Mouse (Mus musculus): ENCODE data around the gene Plg. TPM values are rescaled to one million over a fixed set of nuclear protein-coding genes. Genes with fewer than 3 reads are reported as not detected.

Gene Plg
- total and polyA plus RNA-seq, 3 experiments = not detected

GRCm38 (mm10) chr17:12385049-12385794 is 6.8 kb downstream of the Plg start:
- Histone ChIP-seq H3K27me3 (replicated peaks) (peaks cover 5% of the 10 kb centered on the region), H3K4me3 (replicated peaks in 1 of 3; ENCODE audit: low read depth in 2 of 3, low read length in 2 of 3, poor library complexity in 1 of 3) (no peak overlapping the region), H3K4me2 (ENCODE audit: insufficient read depth, low read depth, poor library complexity, severe bottlenecking) (no peak overlapping the region), H3K9ac (ENCODE audit: insufficient read depth, low read depth) (no peak overlapping the region), H3K27ac (ENCODE audit: insufficient read depth, low read depth) (no peak overlapping the region), H3K79me2 (replicated peaks; ENCODE audit: control insufficient read depth, extremely low read depth, insufficient read depth, poor library complexity, severe bottlenecking) (no peaks in the 10 kb centered on the region), H3K4me1 (ENCODE audit: control insufficient read depth in 1 of 2, insufficient read depth in 2 of 2) (no peaks in the 10 kb centered on the region), H3K36me3 (replicated peaks in 1 of 2; ENCODE audit: control insufficient read depth in 1 of 2, insufficient read depth in 1 of 2, low read length in 1 of 2) (no peaks in the 10 kb centered on the region), H3K9me3 (replicated peaks; ENCODE audit: low read length) (no peaks in the 10 kb centered on the region)
- dilution Hi-C loops (cut with MboI; ENCODE audit: extremely low pct_ligation_motif_present, extremely low pct_unique_long_range_greater_than_20kb, low sequenced_read_pairs) = no loop called here
- no peak for TF ChIP-seq MXI1 (IDR thresholded peaks at IDR 0.05; ENCODE audit: low read depth, low read length)
- no peak for TF ChIP-seq JUND (conservative IDR thresholded peaks at IDR 0.05; ENCODE audit: low read depth, low read length)
- TF ChIP-seq USF1 (IDR thresholded peaks at IDR 0.05; ENCODE audit: low read depth, low read length) = no peak
- no peak for TF ChIP-seq KAT2A (IDR thresholded peaks at IDR 0.05; ENCODE audit: insufficient replicate concordance, low read length)
- no peak for TF ChIP-seq MAX (IDR thresholded peaks at IDR 0.05; ENCODE audit: low read length)
- no peak for TF ChIP-seq ETS1 (conservative IDR thresholded peaks at IDR 0.05; ENCODE audit: low read depth, low read length)
- no peak for TF ChIP-seq HCFC1 (IDR thresholded peaks at IDR 0.05; ENCODE audit: low read depth, low read length)
- TF ChIP-seq PAX5 (IDR thresholded peaks at IDR 0.05; ENCODE audit: low read length) = no peak
- no peak for TF ChIP-seq BHLHE40 (IDR thresholded peaks at IDR 0.05; ENCODE audit: low read depth, low read length)
- no peak for TF ChIP-seq SIN3A (IDR thresholded peaks at IDR 0.05; ENCODE audit: low read length)
- TF ChIP-seq IRF4 (IDR thresholded peaks at IDR 0.05; ENCODE audit: low read depth, low read length) = no peak
- TF ChIP-seq JUN (IDR thresholded peaks at IDR 0.05; ENCODE audit: insufficient read depth, low read depth, low read length) = no peak
- DNase-seq (ENCODE audit: extremely low read depth) = no peak
- in situ Hi-C loops (cut with MboI; ENCODE audit: low pct_ligation_motif_present, low pct_unique_long_range_greater_than_20kb, low sequenced_read_pairs) = no loop called here

DNA sequence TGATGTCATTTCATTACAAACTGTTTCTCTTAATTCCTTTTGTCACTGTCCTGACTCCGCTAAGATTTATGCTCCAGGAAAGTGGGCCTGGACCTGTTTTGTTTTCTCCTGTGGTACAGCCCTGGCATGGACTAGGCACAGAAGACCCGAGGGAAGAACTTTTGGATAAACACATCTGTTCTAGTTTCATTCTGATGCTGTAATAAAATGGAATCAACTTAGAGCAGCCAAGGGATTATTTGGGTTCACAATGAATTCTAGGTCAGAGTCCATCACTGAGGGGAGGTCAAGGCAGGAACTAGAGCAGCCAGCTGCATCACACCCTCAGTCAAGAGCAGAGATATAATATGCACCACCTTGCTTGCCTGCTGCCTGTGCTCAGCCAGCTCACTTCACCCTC is 9.4 kb downstream of the Plg start:
- no peak for TF ChIP-seq MXI1 (IDR thresholded peaks at IDR 0.05; ENCODE audit: low read depth, low read length)
- no peak for TF ChIP-seq MEF2A (IDR thresholded peaks at IDR 0.05; ENCODE audit: borderline replicate concordance, low read depth, low read length)
- no peak for TF ChIP-seq RCOR1 (conservative IDR thresholded peaks at IDR 0.05; ENCODE audit: low read depth, low read length)
- no peak for TF ChIP-seq ZNF384 (IDR thresholded peaks at IDR 0.05; ENCODE audit: low read depth, low read length)
- no peak for TF ChIP-seq CHD1 (IDR thresholded peaks at IDR 0.05; ENCODE audit: low read depth, low read length)
- no peak for TF ChIP-seq TBP (conservative IDR thresholded peaks at IDR 0.05; ENCODE audit: low read depth, low read length)
- TF ChIP-seq SIN3A (IDR thresholded peaks at IDR 0.05; ENCODE audit: low read length) = no peak
- no peak for TF ChIP-seq IRF4 (IDR thresholded peaks at IDR 0.05; ENCODE audit: low read depth, low read length)
- TF ChIP-seq USF2 (conservative IDR thresholded peaks at IDR 0.05; ENCODE audit: low read depth, low read length) = no peak
- no peak for TF ChIP-seq USF1 (IDR thresholded peaks at IDR 0.05; ENCODE audit: low read depth, low read length)
- no peak for TF ChIP-seq CHD2 (IDR thresholded peaks at IDR 0.05; ENCODE audit: low read length)
- TF ChIP-seq KAT2A (IDR thresholded peaks at IDR 0.05; ENCODE audit: insufficient replicate concordance, low read length) = no peak
- TF ChIP-seq RAD21 (IDR thresholded peaks at IDR 0.05; ENCODE audit: low read depth, low read length) = no peak
- no peak for TF ChIP-seq MYC (IDR thresholded peaks at IDR 0.05; ENCODE audit: low read depth, low read length)
- TF ChIP-seq ELF1 (IDR thresholded peaks at IDR 0.05; ENCODE audit: low read depth, low read length) = no peak
- TF ChIP-seq TCF12 (IDR thresholded peaks at IDR 0.05; ENCODE audit: low read depth, low read length) = no peak
- no peak for TF ChIP-seq GABPA (IDR thresholded peaks at IDR 0.05; ENCODE audit: insufficient replicate concordance, low read depth, low read length)
- no peak for TF ChIP-seq HCFC1 (IDR thresholded peaks at IDR 0.05; ENCODE audit: low read depth, low read length)
- no peak for TF ChIP-seq MAX (IDR thresholded peaks at IDR 0.05; ENCODE audit: low read length)
- dilution Hi-C loops (cut with MboI; ENCODE audit: extremely low pct_ligation_motif_present, extremely low pct_unique_long_range_greater_than_20kb, low sequenced_read_pairs) (no loop called here), in situ Hi-C loops (cut with MboI; ENCODE audit: low pct_ligation_motif_present, low pct_unique_long_range_greater_than_20kb, low sequenced_read_pairs) (no loop called here)
- Histone ChIP-seq H3K79me2 (replicated peaks; ENCODE audit: control insufficient read depth, extremely low read depth, insufficient read depth, poor library complexity, severe bottlenecking) (no peaks in the 10 kb centered on the region), H3K9me3 (replicated peaks; ENCODE audit: low read length) (no peaks in the 10 kb centered on the region), H3K9ac (ENCODE audit: insufficient read depth, low read depth) (no peak overlapping the region), H3K4me3 (replicated peaks in 1 of 3; ENCODE audit: low read depth in 2 of 3, low read length in 2 of 3, poor library complexity in 1 of 3) (no peak overlapping the region), H3K4me1 (ENCODE audit: control insufficient read depth in 1 of 2, insufficient read depth in 2 of 2) (no peaks in the 10 kb centered on the region), H3K27me3 (replicated peaks) (peaks cover 9% of the 10 kb centered on the region), H3K36me3 (replicated peaks in 1 of 2; ENCODE audit: control insufficient read depth in 1 of 2, insufficient read depth in 1 of 2, low read length in 1 of 2) (no peaks in the 10 kb centered on the region), H3K4me2 (ENCODE audit: insufficient read depth, low read depth, poor library complexity, severe bottlenecking) (no peak overlapping the region), H3K27ac (ENCODE audit: insufficient read depth, low read depth) (no peak overlapping the region)
- no peak for DNase-seq (ENCODE audit: extremely low read depth)
